In genomic region chr6:128090985-128091832, GRCm38 (mm10) we compare ENCODE assay signal across 7 mouse cellular contexts. TPM values are rescaled to one million over a fixed set of nuclear protein-coding genes. Genes with fewer than 3 reads are reported as not detected.
DNase-seq lines count a peak whose midpoint lies in the region; ATAC-seq and TF ChIP-seq lines count a peak whose summit lies in the region.

No protein-coding gene starts in this region.

- TF ChIP-seq CTCF in C2C12 (IDR thresholded peaks at IDR 0.05; ENCODE audit: control insufficient read depth, insufficient read depth, insufficient read length) (no peak), MEL (IDR thresholded peaks at IDR 0.05 in 2 of 3, conservative IDR thresholded peaks at IDR 0.05 in 1 of 3; ENCODE audit: control insufficient read depth in 1 of 3, insufficient read depth in 1 of 3, low read depth in 2 of 3, low read length in 3 of 3, poor library complexity in 1 of 3, severe bottlenecking in 1 of 3) (peak; percentile 57 to 68 (median 68))
- TF ChIP-seq CTCF in cortical plate, adult 2 months (IDR thresholded peaks at IDR 0.05; ENCODE audit: extremely low read depth, insufficient read depth, low read length) = peak; percentile 90

- 28% methylated on average over 6 of the region's 6 CpGs for WGBS in heart, embryonic 13.5 days
- whole genome bisulfite sequencing in midbrain, embryonic 10.5 days = 24% methylated on average over 6 of the region's 6 CpGs
- WGBS in stomach, embryonic 15.5 days = 28% methylated on average over 6 of the region's 6 CpGs

- TF ChIP-seq EP300 in MEL (IDR thresholded peaks at IDR 0.05; ENCODE audit: low read depth in 1 of 2, low read length in 2 of 2) = no peak

- H3K4me2 ChIP-seq in heart, embryonic 13.5 days = no peak overlapping the region
- no peak overlapping the region for H3K4me2 ChIP-seq in stomach, embryonic 15.5 days

- no peaks in the 10 kb centered on the region for H3K79me3 ChIP-seq in C2C12 (ENCODE audit: low read depth)

- H3K4me3 ChIP-seq in C2C12 (ENCODE audit: insufficient read depth, poor library complexity, severe bottlenecking) = no peak overlapping the region
- H3K4me3 ChIP-seq in MEL (ENCODE audit: control insufficient read depth in 1 of 2, insufficient read depth in 1 of 2, low read depth in 2 of 2, low read length in 2 of 2) = no peak overlapping the region
- no peak overlapping the region for H3K4me3 ChIP-seq in cortical plate, adult 2 months (ENCODE audit: insufficient read depth, low read length)
- no peak overlapping the region for H3K4me3 ChIP-seq in heart, embryonic 13.5 days
- H3K4me3 ChIP-seq in midbrain, embryonic 10.5 days = no peak overlapping the region
- H3K4me3 ChIP-seq in stomach, embryonic 15.5 days (replicated peaks) = no peak overlapping the region

- H3K4me1 ChIP-seq in MEL (ENCODE audit: control insufficient read depth in 1 of 2, insufficient read depth in 2 of 2, low read length in 2 of 2) = no peaks in the 10 kb centered on the region
- H3K4me1 ChIP-seq in cortical plate, adult 2 months (ENCODE audit: control insufficient read depth, insufficient read depth, low read length) = peaks cover 15% of the 10 kb centered on the region
- H3K4me1 ChIP-seq in heart, embryonic 13.5 days = peaks cover 86% of the 10 kb centered on the region
- H3K4me1 ChIP-seq in midbrain, embryonic 10.5 days = peaks cover 59% of the 10 kb centered on the region
- peaks cover 44% of the 10 kb centered on the region for H3K4me1 ChIP-seq in stomach, embryonic 15.5 days

- H3K27ac ChIP-seq in MEL (ENCODE audit: control insufficient read depth, low read depth, low read length) = no peak overlapping the region
- H3K27ac ChIP-seq in cortical plate, adult 2 months (ENCODE audit: insufficient read depth, low read length) = no peak overlapping the region
- peak overlapping the region; percentile 92 for H3K27ac ChIP-seq in heart, embryonic 13.5 days (replicated peaks)
- H3K27ac ChIP-seq in midbrain, embryonic 10.5 days (replicated peaks) = peak overlapping the region; percentile 60
- H3K27ac ChIP-seq in stomach, embryonic 15.5 days = peak overlapping the region; percentile 56; the same call in 1 of the 2 replicates

- H3K27me3 ChIP-seq in C2C12 (ENCODE audit: control insufficient read depth, insufficient read depth, insufficient read length) = no peaks in the 10 kb centered on the region
- H3K27me3 ChIP-seq in MEL (ENCODE audit: control insufficient read depth in 1 of 2, insufficient read depth in 2 of 2, low read length in 2 of 2) = no peaks in the 10 kb centered on the region
- no peaks in the 10 kb centered on the region for H3K27me3 ChIP-seq in heart, embryonic 13.5 days (replicated peaks)
- H3K27me3 ChIP-seq in midbrain, embryonic 10.5 days (ENCODE audit: low read depth, poor library complexity, severe bottlenecking) = no peaks in the 10 kb centered on the region
- H3K27me3 ChIP-seq in stomach, embryonic 15.5 days (replicated peaks) = no peaks in the 10 kb centered on the region

- peak; percentile 18 for DNase-seq in MEL (ENCODE audit: low read depth, low spot score)
- peak; percentile 44 for DNase-seq in layer of hippocampus, adult 9-11 months
- peak; percentile 70 for DNase-seq in midbrain, embryonic 10.5 days (ENCODE audit: low spot score)

- no peak overlapping the region for H3ac ChIP-seq in C2C12 (ENCODE audit: control insufficient read depth, insufficient read length, low read depth)

- TF ChIP-seq POLR2A in MEL (IDR thresholded peaks at IDR 0.05; ENCODE audit: control insufficient read depth in 1 of 2, insufficient read depth in 1 of 2, low read depth in 1 of 2, low read length in 2 of 2, poor library complexity in 1 of 2) = no peak
- TF ChIP-seq POLR2A in cortical plate, adult 2 months (IDR thresholded peaks at IDR 0.05; ENCODE audit: extremely low read depth, insufficient read depth, low read length) = no peak

- H3K79me2 ChIP-seq in C2C12 (ENCODE audit: control insufficient read depth, insufficient read depth) = no peaks in the 10 kb centered on the region
- H3K79me2 ChIP-seq in MEL (ENCODE audit: control insufficient read depth, insufficient read depth, low read length, poor library complexity) = no peaks in the 10 kb centered on the region

- ATAC-seq in heart, embryonic 13.5 days (ENCODE audit: extremely low read depth, insufficient number of reproducible peaks, low FRiP score, low TSS enrichment) = no peak
- ATAC-seq in stomach, embryonic 15.5 days (ENCODE audit: insufficient read depth, low FRiP score, low read depth) = peak; percentile 33; the same call in 1 of the 2 replicates

- H3K9ac ChIP-seq in MEL (ENCODE audit: control insufficient read depth, low read depth, low read length, poor library complexity, severe bottlenecking) = no peak overlapping the region
- H3K9ac ChIP-seq in heart, embryonic 13.5 days = peak overlapping the region; percentile 67
- H3K9ac ChIP-seq in stomach, embryonic 15.5 days = no peak overlapping the region

- TF ChIP-seq RAD21 in MEL (IDR thresholded peaks at IDR 0.05; ENCODE audit: low read depth, low read length) = peak; percentile 41

- H3K36me3 ChIP-seq in C2C12 (ENCODE audit: control insufficient read depth, insufficient read depth) (no peaks in the 10 kb centered on the region), MEL (ENCODE audit: control insufficient read depth in 1 of 2, insufficient read depth in 2 of 2, low read length in 2 of 2) (no peaks in the 10 kb centered on the region)
- H3K36me3 ChIP-seq in heart, embryonic 13.5 days = no peaks in the 10 kb centered on the region
- H3K36me3 ChIP-seq in midbrain, embryonic 10.5 days = no peaks in the 10 kb centered on the region
- no peaks in the 10 kb centered on the region for H3K36me3 ChIP-seq in stomach, embryonic 15.5 days

- H3K9me3 ChIP-seq in MEL (replicated peaks; ENCODE audit: insufficient read depth, low read length) = no peaks in the 10 kb centered on the region
- H3K9me3 ChIP-seq in heart, embryonic 13.5 days = no peaks in the 10 kb centered on the region
- H3K9me3 ChIP-seq in midbrain, embryonic 10.5 days (replicated peaks) = no peaks in the 10 kb centered on the region
- H3K9me3 ChIP-seq in stomach, embryonic 15.5 days = no peaks in the 10 kb centered on the region

TF ChIP-seq in C2C12, 6 proteins besides CTCF, POLR2A, EP300 and RAD21:
- TF ChIP-seq MAX (IDR thresholded peaks at IDR 0.05) (peak; percentile 81), FOSL1 (IDR thresholded peaks at IDR 0.05; ENCODE audit: insufficient read depth, low read length, poor library complexity, severe bottlenecking) (no peak)

TF ChIP-seq in MEL, 35 proteins besides CTCF, POLR2A, EP300 and RAD21:
- TF ChIP-seq JUND (IDR thresholded peaks at IDR 0.05; ENCODE audit: low read depth, low read length) (no peak), MXI1 (IDR thresholded peaks at IDR 0.05; ENCODE audit: low read depth, low read length) (no peak), RCOR1 (IDR thresholded peaks at IDR 0.05; ENCODE audit: low read depth, low read length) (no peak), SMC3 (IDR thresholded peaks at IDR 0.05; ENCODE audit: low read depth, low read length) (peak; percentile 39), MEF2A (IDR thresholded peaks at IDR 0.05; ENCODE audit: extremely low read depth, insufficient replicate concordance, low read depth, low read length, poor library complexity, severe bottlenecking) (no peak), ZNF384 (IDR thresholded peaks at IDR 0.05; ENCODE audit: low read depth, low read length) (no peak)

RNA-seq across cellular contexts. Expression of gene Tspan9, which starts 52.2 kb away (rescaled TPM):
- polyA plus RNA-seq in C2C12 (2012; fragmentation: generic; extraction: Trizol) (57.6 TPM), MEL (2012; ENCODE audit: insufficient read depth in 1 of 2, insufficient read length in 2 of 2, low read depth in 1 of 2, low replicate concordance in 2 of 2, missing spikeins in 1 of 2) (1 to 10 TPM in 1 of 2 experiments, not detected in 1; 3.4 TPM)
- 0.08 TPM in 1 of 2 replicates, not detected in the other for total RNA-seq in MEL (2012; rRNA removed)
- polyA plus RNA-seq in cortical plate, adult 2 months (2012; rRNA removed) = 49.2 and 55.5 TPM in 2 replicates
- polyA plus RNA-seq in heart, embryonic 13.5 days (2015; fragmentation: Nextera tagmentation; extraction: Ambion mirVana) = 127 and 140 TPM in 2 replicates
- polyA plus RNA-seq in midbrain, embryonic 10.5 days (2016; fragmentation: Nextera tagmentation; extraction: Ambion mirVana) = 48.0 and 52.6 TPM in 2 replicates
- 123 and 131 TPM in 2 replicates for polyA plus RNA-seq in stomach, embryonic 15.5 days (2015; fragmentation: Nextera tagmentation; extraction: Ambion mirVana)

Comparison
In these comparisons a context has a peak if more than half of its experiments do, and no peak if none do; other contexts are left out.
1. DNase-seq: peak in every context shown above with its lines; median percentile 70 in midbrain, embryonic 10.5 days; 44 in layer of hippocampus, adult 9-11 months; 18 in MEL.
2. H3K27ac ChIP-seq: peak in heart, embryonic 13.5 days (single experiment), midbrain, embryonic 10.5 days (single experiment) and stomach, embryonic 15.5 days (single experiment); none in MEL (single experiment) and cortical plate, adult 2 months (single experiment).
3. RNA of gene Tspan9, which starts 52.2 kb away (polyA plus RNA-seq): 127 to 140 TPM in heart, embryonic 13.5 days, 123 to 131 TPM in stomach, embryonic 15.5 days, 57.6 TPM in C2C12 (single experiment), 49.2 to 55.5 TPM in cortical plate, adult 2 months and 48.0 to 52.6 TPM in midbrain, embryonic 10.5 days; 3.4 TPM in MEL; every median in the first group is over 10 times any median in the second.